Mouse (Mus musculus) heart, embryonic 11.5 days (tissue): ENCODE data around the gene Borcs7. TPM values are rescaled to one million over a fixed set of nuclear protein-coding genes. Genes with fewer than 3 reads are reported as not detected.

Experiments
- ATAC-seq: fragments of 200-750 bp; cut with Nextera tagmentation; replicated peaks from 2 replicates; pipeline ENCODE4 v1.8.0; 2017; ENCODE audit warnings: moderate library complexity; ENCODE audit not compliant: insufficient number of reproducible peaks, low FRiP score, low TSS enrichment
- H3K27ac ChIP-seq: fragments of 300-500 bp; sonication (generic); 2 replicates; pipeline ENCODE4 v1.5.1; 2014; ENCODE audit warnings: mild to moderate bottlenecking, low read depth, low read length
- H3K27me3 ChIP-seq: fragments of 300-500 bp; sonication (generic); 2 replicates; pipeline ENCODE4 v1.6.1; 2014; ENCODE audit warnings: mild to moderate bottlenecking, low read length, mixed read lengths; ENCODE audit not compliant: control insufficient read depth, insufficient read depth
- H3K36me3 ChIP-seq: fragments of 300-500 bp; sonication (generic); 2 replicates; pipeline ENCODE4 v1.6.1; 2014; ENCODE audit warnings: mild to moderate bottlenecking, low read length, moderate library complexity, mixed read lengths; ENCODE audit not compliant: control insufficient read depth, insufficient read depth
- H3K4me1 ChIP-seq: fragments of 300-500 bp; sonication (generic); 2 replicates; pipeline ENCODE4 v1.6.1; 2014; ENCODE audit warnings: low read length; ENCODE audit not compliant: control insufficient read depth, insufficient read depth
- H3K4me2 ChIP-seq: fragments of 300-500 bp; sonication (generic); 2 replicates; pipeline ENCODE4 v1.6.1; 2014; ENCODE audit warnings: mild to moderate bottlenecking, moderate library complexity
- H3K4me3 ChIP-seq: fragments of 300-500 bp; sonication (generic); 2 replicates; pipeline ENCODE4 v1.5.1; 2014; ENCODE audit warnings: low read depth, low read length
- H3K9ac ChIP-seq: fragments of 300-500 bp; sonication (generic); 2 replicates; pipeline ENCODE4 v1.6.1; 2014; ENCODE audit warnings: mild to moderate bottlenecking, low read depth, low read length, moderate library complexity
- H3K9me3 ChIP-seq: fragments of 300-500 bp; sonication (generic); replicated peaks from 2 replicates; pipeline ENCODE4 v1.6.1; 2016; ENCODE audit warnings: low read length; ENCODE audit not compliant: control insufficient read depth
- WGBS: fragments of 180-500 bp; shearing (Covaris S2); extraction: QIAGEN DNeasy Blood & Tissue Kit; methylation state at CpG from one replicate; pipeline ENCODE4 v1.1.7; 2014; ENCODE audit not compliant: insufficient replicate concordance; 5-methylcytosine and 5-hydroxymethylcytosine counted together
- polyA plus RNA-seq: library from polyadenylated mRNA; unstranded; fragments of >200 nt; fragmentation: Nextera tagmentation; extraction: Ambion mirVana; gene quantifications from 2 replicates; pipeline ENCODE4 v1.2.1, GENCODE M21; 2014

Gene Borcs7
- polyA plus RNA-seq, 1 experiment from 2014 or later: 14.7 TPM

DNA sequence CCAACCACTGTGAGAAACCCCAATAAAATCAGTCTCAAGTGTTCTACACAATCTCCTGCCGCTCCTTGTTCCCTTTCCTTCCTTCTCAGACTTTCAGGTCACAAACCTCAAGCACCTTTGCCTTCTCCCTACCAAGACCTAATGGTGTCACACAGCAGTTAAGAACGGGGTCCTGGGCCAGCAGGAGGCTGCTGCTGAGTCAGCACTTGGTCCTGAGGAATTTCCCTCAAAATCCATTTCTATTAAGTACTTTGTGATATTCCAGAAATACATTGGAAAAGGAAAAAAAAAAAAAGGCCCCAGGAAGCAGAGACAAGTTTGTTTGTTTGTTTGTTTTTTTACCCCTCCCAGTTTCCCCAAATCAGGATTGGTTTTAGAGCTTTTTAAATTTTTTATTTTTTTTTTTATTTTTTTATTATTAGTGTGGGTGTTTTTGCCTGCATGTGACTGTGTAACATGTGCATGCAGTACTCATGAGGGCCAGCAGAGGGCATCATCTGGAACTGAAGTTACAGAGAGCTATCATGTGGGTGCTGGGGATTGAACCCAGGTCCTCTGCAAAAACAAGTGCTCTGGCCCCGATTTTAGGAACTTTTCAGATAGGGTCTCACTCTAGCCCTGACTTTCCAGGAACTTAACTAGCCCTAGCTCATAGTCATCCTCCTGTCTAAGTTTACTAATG, 32.2 kb upstream of the Borcs7 start:
- Histone ChIP-seq H3K4me3 (no peak overlapping the region), H3K9me3 (no peaks in the 10 kb centered on the region), H3K27me3 (no peaks in the 10 kb centered on the region), H3K27ac (no peak overlapping the region), H3K36me3 (peaks cover 27% of the 10 kb centered on the region), H3K4me1 (peaks cover 32% of the 10 kb centered on the region), H3K4me2 (no peak overlapping the region), H3K9ac (no peak overlapping the region)
- 88% methylated on average over 3 of the region's 3 CpGs for WGBS
- ATAC-seq: no peak

DNA sequence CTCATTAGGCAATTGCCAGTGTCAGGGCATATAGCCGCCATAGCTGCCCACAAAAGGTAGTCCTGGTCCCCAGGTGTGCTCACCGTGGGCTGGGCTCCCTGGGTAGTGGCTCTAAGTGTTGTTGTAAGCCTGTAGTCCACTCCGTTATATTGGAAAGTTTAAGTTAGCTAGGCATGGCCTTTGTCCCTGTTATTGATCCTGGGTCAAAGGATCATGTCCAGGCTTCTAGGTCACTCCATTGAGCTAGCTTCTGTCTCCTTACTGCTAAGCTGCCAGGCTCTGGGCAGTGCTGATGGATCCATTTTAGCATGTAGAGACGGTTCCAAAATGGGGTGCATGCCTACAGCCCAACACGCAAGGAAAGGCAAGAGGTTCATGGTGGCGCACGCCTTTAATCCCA, 31.4 kb upstream of the Borcs7 start:
- no peak for ATAC-seq
- 90% methylated on average over 7 of the region's 7 CpGs for WGBS
- H3K4me1 ChIP-seq: peaks cover 32% of the 10 kb centered on the region

GRCm38 (mm10) chr19:46658851-46659250, 30.9 kb upstream of the Borcs7 start:
- no peak overlapping the region for H3K4me2 ChIP-seq
- peaks cover 24% of the 10 kb centered on the region for H3K36me3 ChIP-seq
- H3K9ac ChIP-seq: no peak overlapping the region
- H3K27me3 ChIP-seq: no peaks in the 10 kb centered on the region
- no peak for ATAC-seq
- H3K4me1 ChIP-seq: peaks cover 32% of the 10 kb centered on the region
- no peak overlapping the region for H3K27ac ChIP-seq
- no peak overlapping the region for H3K4me3 ChIP-seq
- WGBS: 54% methylated on average over 9 of the region's 9 CpGs
- no peaks in the 10 kb centered on the region for H3K9me3 ChIP-seq

More for the DNA sequence above, 31.4 kb upstream of the Borcs7 start:
- Histone ChIP-seq H3K27ac (no peak overlapping the region), H3K36me3 (peaks cover 27% of the 10 kb centered on the region), H3K4me2 (no peak overlapping the region), H3K27me3 (no peaks in the 10 kb centered on the region), H3K9ac (no peak overlapping the region), H3K4me3 (no peak overlapping the region), H3K9me3 (no peaks in the 10 kb centered on the region)

- Histone ChIP-seq H3K4me1 (peaks cover 35% of the 10 kb centered on the region), H3K9me3 (no peaks in the 10 kb centered on the region), H3K9ac (no peak overlapping the region), H3K27me3 (no peaks in the 10 kb centered on the region), H3K4me3 (no peak overlapping the region), H3K4me2 (no peak overlapping the region), H3K27ac (no peak overlapping the region), H3K36me3 (peaks cover 6% of the 10 kb centered on the region)
- ATAC-seq: no peak
- WGBS: 60% methylated on average over 4 of the region's 4 CpGs
Measured at GRCm38 (mm10) chr19:46661511-46661910, 28.2 kb upstream of the Borcs7 start.

DNA sequence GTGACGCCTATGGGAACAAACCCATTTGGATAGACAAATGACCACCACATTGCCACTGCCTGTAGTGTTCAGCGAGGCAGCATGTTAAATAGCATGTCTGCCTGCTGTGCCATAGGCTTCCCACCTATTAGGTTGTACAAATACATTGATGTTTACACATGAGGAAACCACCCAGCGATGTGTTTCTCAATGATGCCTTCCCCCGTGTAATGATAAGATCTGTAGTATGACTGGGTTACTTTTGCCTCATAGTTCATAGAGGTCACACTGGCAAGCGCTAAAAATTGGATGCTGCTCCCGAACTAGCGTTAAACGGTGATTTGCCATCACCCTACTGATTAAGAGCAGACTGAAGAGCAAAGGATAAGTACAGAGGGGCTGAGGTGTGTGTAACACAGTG, 27.5 kb upstream of the Borcs7 start:
- Histone ChIP-seq H3K4me3 (no peak overlapping the region), H3K9ac (no peak overlapping the region), H3K4me1 (peaks cover 35% of the 10 kb centered on the region), H3K27ac (no peak overlapping the region), H3K9me3 (no peaks in the 10 kb centered on the region), H3K36me3 (peaks cover 2% of the 10 kb centered on the region), H3K27me3 (no peaks in the 10 kb centered on the region), H3K4me2 (no peak overlapping the region)
- 70% methylated on average over 8 of the region's 8 CpGs for WGBS
- ATAC-seq: no peak

- Histone ChIP-seq H3K4me1 (peaks cover 35% of the 10 kb centered on the region), H3K36me3 (no peaks in the 10 kb centered on the region), H3K27me3 (no peaks in the 10 kb centered on the region), H3K9me3 (no peaks in the 10 kb centered on the region), H3K4me3 (no peak overlapping the region), H3K4me2 (no peak overlapping the region), H3K27ac (no peak overlapping the region), H3K9ac (no peak overlapping the region)
- ATAC-seq: no peak
- 74% methylated on average over 6 of the region's 6 CpGs for WGBS
Measured at GRCm38 (mm10) chr19:46662784-46663183, 26.9 kb upstream of the Borcs7 start.

DNA sequence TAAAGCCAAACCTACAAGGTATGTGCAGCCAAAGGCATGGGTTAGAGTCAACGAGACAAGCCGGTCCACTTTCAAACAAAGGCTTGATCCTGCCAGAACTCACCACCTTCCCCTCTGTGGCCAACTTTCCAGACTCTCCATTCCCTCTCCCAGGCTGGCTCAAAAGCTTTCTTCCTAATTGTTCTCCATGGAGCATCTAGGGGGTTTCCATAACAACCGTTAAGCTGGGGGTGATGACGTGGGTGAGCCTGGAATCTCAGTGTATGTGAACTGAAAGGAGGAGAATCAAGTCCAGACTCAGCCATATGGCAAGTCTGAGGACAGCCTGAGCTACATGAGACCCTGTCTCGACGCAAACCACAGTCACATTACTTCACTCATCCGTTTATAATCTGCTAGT, 24.2 kb upstream of the Borcs7 start:
- H3K9me3 ChIP-seq: no peaks in the 10 kb centered on the region
- 57% methylated on average over 7 of the region's 7 CpGs for WGBS
- H3K36me3 ChIP-seq: no peaks in the 10 kb centered on the region
- ATAC-seq: no peak
- no peak overlapping the region for H3K4me3 ChIP-seq
- no peaks in the 10 kb centered on the region for H3K27me3 ChIP-seq
- H3K4me1 ChIP-seq: peaks cover 24% of the 10 kb centered on the region
- no peak overlapping the region for H3K9ac ChIP-seq
- H3K27ac ChIP-seq: no peak overlapping the region
- H3K4me2 ChIP-seq: no peak overlapping the region

DNA sequence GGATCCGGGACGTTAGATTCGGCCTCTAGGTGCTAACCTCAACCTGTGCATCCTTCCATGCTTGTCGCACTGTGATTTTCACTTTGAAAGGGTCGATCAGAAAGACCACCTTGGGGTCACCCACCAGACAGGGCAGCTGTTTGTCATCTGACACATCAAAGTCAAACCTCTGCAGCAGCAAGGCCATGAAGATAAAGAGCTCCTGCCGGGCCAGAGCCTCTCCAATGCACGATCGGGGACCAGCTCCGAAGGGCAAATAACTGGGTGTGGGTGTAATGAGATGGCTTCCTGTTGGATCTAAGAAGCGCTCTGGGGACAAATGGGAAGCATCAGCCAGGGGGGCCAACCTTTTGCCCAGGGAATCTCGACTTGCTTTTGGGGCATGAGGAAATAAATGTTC, 22.4 kb upstream of the Borcs7 start:
- no peaks in the 10 kb centered on the region for H3K9me3 ChIP-seq
- no peaks in the 10 kb centered on the region for H3K36me3 ChIP-seq
- peaks cover 9% of the 10 kb centered on the region; the same call in 1 of the 2 replicates for H3K27me3 ChIP-seq
- H3K4me2 ChIP-seq: no peak overlapping the region
- no peak overlapping the region for H3K27ac ChIP-seq
- no peak for ATAC-seq
- WGBS: 45% methylated on average over 11 of the region's 11 CpGs
- H3K4me3 ChIP-seq: no peak overlapping the region
- H3K4me1 ChIP-seq: peaks cover 10% of the 10 kb centered on the region
- H3K9ac ChIP-seq: no peak overlapping the region

- no peak for ATAC-seq
- Histone ChIP-seq H3K9me3 (no peaks in the 10 kb centered on the region), H3K4me1 (peaks cover 8% of the 10 kb centered on the region), H3K9ac (no peak overlapping the region), H3K4me2 (no peak overlapping the region), H3K4me3 (no peak overlapping the region), H3K27me3 (peaks cover 12% of the 10 kb centered on the region; the same call in 1 of the 2 replicates), H3K27ac (no peak overlapping the region), H3K36me3 (no peaks in the 10 kb centered on the region)
- WGBS: 83% methylated on average over 10 of the region's 10 CpGs
Measured at GRCm38 (mm10) chr19:46668263-46668662, 21.4 kb upstream of the Borcs7 start.
